Mouse (Mus musculus) G1E (cell line): Measurements from ENCODE around the gene Tbc1d15.

Source experiments
- CTCF ChIP-seq: IDR thresholded peaks from 2 replicates; pipeline ENCODE4 v1.5.1; 2012; ENCODE audit warnings: low read depth, low read length, inconsistent platforms, mixed read lengths
- GATA1 ChIP-seq: IDR thresholded peaks from 2 replicates; pipeline ENCODE4 v1.6.1; 2012; ENCODE audit warnings: borderline replicate concordance, low read length, inconsistent platforms, mixed read lengths
- GATA2 ChIP-seq: IDR thresholded peaks from 2 replicates; pipeline ENCODE4 v1.6.1; 2012; ENCODE audit warnings: low read depth, low read length, inconsistent platforms, borderline replicate concordance

- TF ChIP-seq CTCF (no peak), GATA2 (no peak), GATA1 (no peak)
Observed at GRCm38 (mm10) chr10:115170496-115171350, 80.5 kb downstream of the Tbc1d15 start.
